Mouse (Mus musculus): ENCODE measurements at regions not wholly inside any gene's neighbourhood (a gene's known extent, or its start where the extent isn't known, plus 50 kb on each side); places are given as distances from the start of the nearest gene placed in this dataset.
A peak's percentile ranks its signal among the peaks of the same experiment; 100 is the strongest.

GRCm38 (mm10) chr1:10771793-10772192 lies 642.1 kb upstream of the A830018L16Rik start:
- no peak for DNase-seq

- DNase-seq = no peak
These were observed 619.7 kb upstream of the A830018L16Rik start for GRCm38 (mm10) chr1:10794074-10794783.

GRCm38 (mm10) chr1:10835653-10836415 lies 578.1 kb upstream of the A830018L16Rik start:
- no peak for DNase-seq

GRCm38 (mm10) chr1:10837180-10837579 lies 576.7 kb upstream of the A830018L16Rik start:
- no peak for DNase-seq

GRCm38 (mm10) chr1:10852934-10853333 lies 561.0 kb upstream of the A830018L16Rik start:
- no peak for DNase-seq

GRCm38 (mm10) chr1:10854495-10854894 lies 559.4 kb upstream of the A830018L16Rik start:
- DNase-seq = no peak

GRCm38 (mm10) chr1:10871163-10871853 lies 542.6 kb upstream of the A830018L16Rik start:
- DNase-seq = no peak

- DNase-seq = no peak
These were observed 541.6 kb upstream of the A830018L16Rik start for GRCm38 (mm10) chr1:10872266-10872665.

- no peak for DNase-seq
These were observed 541.2 kb upstream of the A830018L16Rik start for GRCm38 (mm10) chr1:10872726-10873125.

GRCm38 (mm10) chr1:10877391-10878170 lies 536.3 kb upstream of the A830018L16Rik start:
- peak; percentile 69 for DNase-seq

GRCm38 (mm10) chr1:10878221-10878760 lies 535.6 kb upstream of the A830018L16Rik start:
- DNase-seq = no peak

- no peak for DNase-seq
These were observed 533.7 kb upstream of the A830018L16Rik start for GRCm38 (mm10) chr1:10880026-10880727.

GRCm38 (mm10) chr1:10898806-10899205 lies 515.1 kb upstream of the A830018L16Rik start:
- DNase-seq = no peak

- no peak for DNase-seq
These were observed 511.2 kb upstream of the A830018L16Rik start for GRCm38 (mm10) chr1:10902721-10903120.

- DNase-seq = no peak
These were observed 493.9 kb upstream of the A830018L16Rik start for GRCm38 (mm10) chr1:10919958-10920357.

GRCm38 (mm10) chr1:10932378-10933077 lies 481.4 kb upstream of the A830018L16Rik start:
- no peak for DNase-seq

- DNase-seq = no peak
These were observed 480.7 kb upstream of the A830018L16Rik start for GRCm38 (mm10) chr1:10933206-10933605.

- DNase-seq = no peak
These were observed 475.5 kb upstream of the A830018L16Rik start for GRCm38 (mm10) chr1:10938436-10938835.

GRCm38 (mm10) chr1:10940326-10940725 lies 473.6 kb upstream of the A830018L16Rik start:
- DNase-seq = no peak

- DNase-seq = no peak
These were observed 470.9 kb upstream of the A830018L16Rik start for GRCm38 (mm10) chr1:10942979-10943378.
